Mouse (Mus musculus) left cerebral cortex, adult 2 months (tissue): ENCODE results near the gene Gm40460. TPM values are rescaled to one million over a fixed set of nuclear protein-coding genes. Genes with fewer than 3 reads are reported as not detected.
"Not testable (repeated sequence)": the region's sequence is repeated elsewhere in the genome, so short reads cannot be mapped to it uniquely, and the experiment has no call there.

Experiments
- DNase-seq, 2 experiments: peaks; one replicate each; pipeline ENCODE4 v3.0.0; 2021 to 2022; ENCODE audit warnings: low spot score in 2 of 2, mixed read lengths in 1 of 2; ENCODE audit errors: extremely low spot score in 1 of 2
- H3K27ac ChIP-seq: fragments of 200-600 bp; 2 replicates; pipeline ENCODE4 v1.8.1; 2022
- H3K4me3 ChIP-seq: fragments of 200-600 bp; 2 replicates; pipeline ENCODE4 v1.8.1; 2022
- CTCF ChIP-seq: fragments of 200-600 bp; IDR thresholded peaks from 2 replicates; pipeline ENCODE4 v1.8.1; 2022; ENCODE audit warnings: antibody characterized with exemption, mild to moderate bottlenecking, moderate library complexity
- intact Hi-C: fragments of 180-260 bp; cut with DNase I; formaldehyde crosslinking; loops from one replicate; pipeline ENCODE4 v1.15.1; 2025
- long read RNA-seq, 2 experiments: library from polyadenylated mRNA; stranded (forward); transcript quantifications; one replicate each; pipeline ENCODE4 v2.0.0; 2021; ENCODE audit warnings: borderline mapping rate in 2 of 2
- total RNA-seq, 2 experiments: library from RNA; stranded (reverse); gene quantifications; 2 replicates each; pipeline ENCODE4 v1.2.3; 2021

Gm40460 gene
- not detected for total RNA-seq
- long read RNA-seq, experiment 1: 0 reads
- long read RNA-seq, experiment 2: 0 reads

DNA sequence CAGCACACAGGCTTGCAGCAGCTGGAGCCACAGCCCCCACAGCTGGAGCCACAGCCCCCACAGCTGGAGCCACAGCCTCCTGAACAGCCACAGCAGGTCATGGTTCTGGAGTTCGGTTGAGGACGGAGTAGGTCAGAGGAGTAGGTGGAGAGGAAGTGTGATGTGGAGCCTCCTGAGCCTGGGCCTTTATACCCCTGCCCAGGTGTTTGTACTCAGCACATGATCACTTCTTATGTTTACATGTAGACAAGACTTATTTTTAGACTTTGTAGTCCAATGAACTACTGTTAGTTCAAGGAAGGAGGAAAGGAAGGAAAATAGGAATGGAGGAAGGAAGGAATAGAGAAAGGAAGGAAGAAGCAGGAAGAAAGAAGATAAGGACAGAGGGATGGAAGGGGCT, at the start of gene Gm40460:
Gm40460 (minus strand) TSS at position 101 of the 400 bp plus-strand sequence.
- H3K27ac ChIP-seq: no peak within 1 kb of the TSS
- no peak for TF ChIP-seq CTCF
- intact Hi-C loops: no loop called here
- DNase-seq: no peak
- H3K4me3 ChIP-seq: no peak within 1 kb of the TSS

DNA sequence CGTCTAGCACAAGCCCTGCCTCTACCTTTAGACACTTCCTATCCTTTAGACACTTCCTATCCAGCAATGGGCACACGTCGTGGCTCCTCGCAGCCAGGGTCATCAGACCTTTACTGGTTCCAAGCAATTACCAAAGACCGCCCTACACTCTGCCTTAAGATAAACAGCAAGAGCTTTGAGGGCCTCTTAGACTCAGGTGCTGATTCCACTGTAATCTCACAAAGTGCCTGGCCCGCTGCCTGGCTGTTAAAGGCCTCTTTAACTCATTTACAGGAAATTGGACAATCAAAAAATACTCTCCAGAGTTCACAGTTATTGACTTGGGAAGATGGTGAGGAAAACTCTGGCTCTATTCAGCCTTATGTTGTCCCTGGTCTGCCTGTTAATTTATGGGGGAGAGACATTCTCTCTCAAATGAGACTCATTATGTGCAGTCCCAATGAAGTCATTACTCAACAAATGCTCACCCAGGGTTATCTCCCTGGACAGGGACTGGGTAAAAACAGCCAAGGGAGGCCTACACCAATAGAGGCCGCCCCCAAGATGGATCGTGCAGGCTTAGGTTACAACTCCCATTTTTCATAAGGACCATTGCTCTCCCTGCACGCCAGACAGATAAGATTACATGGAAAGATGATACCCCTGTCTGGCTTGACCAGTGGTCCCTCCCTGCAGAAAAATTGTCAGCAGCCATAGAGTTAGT, 45.2 kb upstream of the Gm40460 start:
- intact Hi-C loops, DNase-seq, H3K4me3 ChIP-seq, H3K27ac ChIP-seq: not testable (repeated sequence)

DNA sequence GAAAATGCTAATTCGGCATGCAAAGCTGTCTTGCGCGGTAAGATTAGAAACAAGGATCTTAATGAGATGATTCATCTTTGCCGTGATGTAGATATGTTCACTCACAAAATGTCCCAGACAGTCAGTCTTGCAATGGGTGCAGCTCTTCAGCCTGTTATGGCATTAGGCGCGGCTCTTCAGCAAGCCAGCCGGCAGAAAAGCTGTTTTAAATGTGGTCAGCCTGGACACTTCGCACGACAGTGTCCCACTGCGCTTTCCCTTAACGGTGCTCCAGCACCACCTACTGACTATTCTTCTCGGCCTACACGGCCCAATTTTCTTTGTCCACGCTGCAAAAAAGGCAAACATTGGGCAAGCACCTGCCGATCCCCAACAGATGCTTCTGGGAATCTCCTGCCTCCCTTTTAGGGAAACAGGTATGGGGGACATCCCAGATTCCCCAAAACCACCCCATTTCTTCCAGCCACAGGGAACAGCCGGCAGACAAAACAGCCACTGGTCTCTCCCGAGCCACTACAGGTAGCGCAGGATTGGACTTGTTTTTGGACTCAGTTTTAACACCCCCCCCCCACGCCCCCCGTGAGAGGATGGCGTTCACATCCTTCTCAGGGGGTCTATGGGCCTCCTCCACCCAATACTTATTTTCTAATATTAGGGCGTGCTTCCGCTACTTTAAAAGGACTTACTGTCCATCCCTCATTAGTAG, 44.4 kb upstream of the Gm40460 start:
- intact Hi-C loops: no loop called here
- TF ChIP-seq CTCF: peak; percentile 25
- H3K4me3 ChIP-seq: peak overlapping the region; percentile 62
- no peak overlapping the region for H3K27ac ChIP-seq
- DNase-seq: peak; percentile 11 to 18

DNA sequence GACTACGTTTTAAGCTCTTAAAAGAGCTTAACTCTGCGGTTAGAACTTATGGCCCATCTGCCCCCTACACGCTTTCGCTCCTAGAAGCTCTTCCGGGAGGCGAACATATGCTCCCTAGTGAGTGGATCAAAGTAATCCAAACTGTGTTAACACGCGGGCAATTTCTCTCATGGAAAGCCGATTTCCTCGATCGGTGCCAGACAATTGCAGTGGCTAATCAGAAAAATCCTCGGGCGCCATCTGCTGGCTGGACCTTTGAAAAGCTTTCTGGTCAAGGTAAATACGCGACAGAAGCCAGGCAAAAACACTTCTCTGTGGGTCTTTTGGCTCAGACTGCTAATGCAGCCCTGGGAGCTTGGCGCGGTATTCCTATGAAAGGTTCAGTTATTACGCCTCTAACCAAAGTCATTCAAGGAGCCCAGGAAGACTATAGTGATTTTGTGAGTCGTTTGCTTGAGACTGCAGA, 43.8 kb upstream of the Gm40460 start:
- intact Hi-C loops: no loop called here
- Histone ChIP-seq H3K27ac (no peak overlapping the region; the same call in 1 of the 2 replicates), H3K4me3 (peak overlapping the region; percentile 62)
- peak; percentile 75 for TF ChIP-seq CTCF
- DNase-seq: peak; percentile 85 to 91

DNA sequence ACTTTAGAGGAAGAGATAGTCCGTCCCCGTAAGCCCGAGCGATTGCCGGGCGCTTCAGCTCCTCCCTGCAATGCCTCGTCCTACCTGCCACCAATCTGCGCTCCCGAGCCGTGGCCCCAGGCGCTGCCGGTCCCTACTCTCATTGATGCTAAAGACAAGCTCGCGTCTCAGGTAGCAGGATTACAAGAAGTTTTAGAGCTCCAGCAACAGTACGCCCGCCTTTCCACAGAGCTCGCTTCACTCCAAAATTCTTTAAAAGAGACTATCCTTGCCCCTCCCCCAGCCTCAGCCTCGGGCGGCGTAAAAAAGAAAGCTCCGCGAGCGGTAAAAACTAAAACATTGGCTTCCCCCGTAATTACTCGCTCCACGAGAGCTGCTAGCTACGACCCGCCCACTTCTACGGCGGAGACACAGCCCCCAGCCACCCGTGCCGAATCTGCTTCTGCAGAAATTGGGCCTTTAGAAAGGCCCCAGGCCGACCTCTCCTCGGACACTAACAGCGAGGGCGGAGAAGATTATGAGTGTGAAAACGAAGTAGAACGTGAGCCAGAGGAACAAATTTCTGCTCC, 43.2 kb upstream of the Gm40460 start:
- H3K27ac ChIP-seq: no peak overlapping the region; the same call in 1 of the 2 replicates
- intact Hi-C loops: no loop called here

DNA sequence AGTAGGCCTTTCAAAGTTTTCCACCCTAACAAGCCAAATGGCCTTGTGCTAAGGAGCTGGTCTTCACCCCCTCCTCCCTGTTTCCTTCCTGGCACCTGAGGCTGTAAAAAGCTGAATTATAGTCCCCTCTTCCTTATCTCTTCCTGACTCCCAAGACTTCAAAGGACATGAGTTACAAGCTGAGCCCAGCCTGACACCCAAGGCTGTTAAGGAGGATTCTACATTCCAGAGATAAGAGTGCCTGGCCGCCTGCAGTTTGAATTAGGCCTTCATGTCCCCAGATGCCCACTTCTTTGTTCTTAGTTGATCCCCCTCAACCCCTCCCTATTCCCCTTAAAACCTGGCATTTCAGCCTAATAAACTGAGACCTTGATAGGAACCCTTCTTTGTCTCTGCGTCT, 42.0 kb upstream of the Gm40460 start:
- H3K4me3 ChIP-seq, intact Hi-C loops, DNase-seq, H3K27ac ChIP-seq: not testable (repeated sequence)

More for the DNA sequence above, 43.2 kb upstream of the Gm40460 start:
- TF ChIP-seq CTCF: peak; percentile 41
- H3K4me3 ChIP-seq: peak overlapping the region; percentile 62
- DNase-seq: peak; percentile 19 to 26

DNA sequence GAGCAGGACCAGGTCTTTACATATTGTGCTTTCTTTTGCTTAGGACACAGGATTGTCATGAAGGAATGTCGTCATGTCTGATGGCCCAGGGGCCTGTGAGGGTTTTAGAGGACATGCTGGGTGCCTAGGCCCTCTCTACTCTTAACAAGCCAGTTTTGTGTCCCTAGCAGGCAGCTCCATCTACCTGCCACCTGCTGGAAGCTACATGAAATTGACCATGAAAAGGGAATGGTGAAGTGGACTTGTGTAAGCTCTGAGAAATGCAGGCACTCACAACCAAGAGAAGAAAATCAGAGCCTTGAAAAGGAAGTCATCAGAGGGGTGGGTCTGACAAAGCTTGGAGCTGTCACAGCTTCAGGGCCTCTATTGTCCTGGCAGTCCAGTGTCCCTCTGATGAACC, 38.4 kb upstream of the Gm40460 start:
- DNase-seq, H3K4me3 ChIP-seq, H3K27ac ChIP-seq: not testable (repeated sequence)
- TF ChIP-seq CTCF: peak; percentile 27
- intact Hi-C loops: loop anchor here (1.0 kb wide), 1 partner anchor 8 kb away; no protein-coding TSS in a partner anchor

DNA sequence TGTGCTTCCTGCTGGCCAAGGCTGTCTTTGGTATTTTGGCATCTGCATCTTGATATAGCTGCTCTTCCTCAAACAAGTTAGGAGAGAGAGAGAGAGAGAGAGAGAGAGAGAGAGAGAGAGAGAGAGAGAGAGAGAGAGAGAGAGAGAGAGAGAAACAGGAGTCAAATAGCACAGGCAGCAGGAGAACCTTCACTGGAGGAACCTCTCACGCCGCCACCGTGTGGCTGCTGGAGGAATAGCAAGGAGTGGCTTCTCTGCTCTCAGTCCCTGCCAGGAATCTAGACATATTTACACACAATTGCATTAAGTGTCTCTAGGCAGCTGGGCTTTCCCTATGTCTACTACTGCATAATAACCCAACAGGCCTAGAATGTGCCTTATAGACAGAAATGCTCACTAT, 37.3 kb upstream of the Gm40460 start:
- intact Hi-C loops: not testable (repeated sequence)

DNA sequence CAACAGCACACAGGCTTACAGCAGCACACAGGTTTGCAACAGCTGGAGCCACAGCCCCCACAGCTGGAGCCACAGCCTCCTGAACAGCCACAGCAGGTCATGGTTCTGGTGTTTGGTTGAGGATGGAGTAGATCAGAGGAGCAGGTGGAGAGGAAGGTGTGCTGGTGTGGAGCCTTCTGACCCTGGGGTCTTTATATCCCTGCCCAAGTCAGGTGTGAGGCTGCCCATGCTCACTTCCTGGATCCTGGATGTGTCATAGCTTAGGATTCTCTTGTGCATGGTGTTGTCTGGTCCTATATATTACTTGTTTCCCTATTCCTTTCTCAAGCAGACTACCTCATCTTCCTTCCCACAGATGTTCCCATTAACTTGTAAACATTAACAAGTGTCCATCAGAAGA, 33.4 kb upstream of the Gm40460 start, which contains the start of gene Gm4559:
Gm4559 (minus strand) TSS at position 101 of the 400 bp plus-strand sequence.
- H3K27ac ChIP-seq, H3K4me3 ChIP-seq, DNase-seq, intact Hi-C loops: not testable (repeated sequence)

More for the DNA sequence above, 37.3 kb upstream of the Gm40460 start:
- H3K4me3 ChIP-seq, H3K27ac ChIP-seq: not testable (repeated sequence)
- TF ChIP-seq CTCF: peak; percentile 59
- DNase-seq: peak; percentile 54 to 71

DNA sequence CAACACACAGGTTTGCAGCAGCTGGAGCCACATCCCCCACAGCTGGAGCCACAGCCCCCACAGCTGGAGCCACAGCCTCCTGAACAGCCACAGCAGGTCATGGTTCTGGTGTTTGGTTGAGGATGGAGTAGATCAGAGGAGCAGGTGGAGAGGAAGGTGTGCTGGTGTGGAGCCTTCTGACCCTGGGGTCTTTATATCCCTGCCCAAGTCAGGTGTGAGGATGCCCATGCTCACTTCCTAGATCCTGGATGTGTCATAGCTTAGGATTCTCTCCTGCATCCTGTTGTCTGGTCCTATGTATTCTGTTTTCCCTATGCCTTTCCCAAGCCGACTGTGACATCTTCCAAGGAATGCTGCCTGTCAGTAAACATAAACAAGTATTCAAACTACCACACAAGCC, 17.4 kb upstream of the Gm40460 start, which contains the start of gene Gm2431:
Gm2431 (minus strand) TSS at position 101 of the 400 bp plus-strand sequence.
- intact Hi-C loops, H3K27ac ChIP-seq: not testable (repeated sequence)

DNA sequence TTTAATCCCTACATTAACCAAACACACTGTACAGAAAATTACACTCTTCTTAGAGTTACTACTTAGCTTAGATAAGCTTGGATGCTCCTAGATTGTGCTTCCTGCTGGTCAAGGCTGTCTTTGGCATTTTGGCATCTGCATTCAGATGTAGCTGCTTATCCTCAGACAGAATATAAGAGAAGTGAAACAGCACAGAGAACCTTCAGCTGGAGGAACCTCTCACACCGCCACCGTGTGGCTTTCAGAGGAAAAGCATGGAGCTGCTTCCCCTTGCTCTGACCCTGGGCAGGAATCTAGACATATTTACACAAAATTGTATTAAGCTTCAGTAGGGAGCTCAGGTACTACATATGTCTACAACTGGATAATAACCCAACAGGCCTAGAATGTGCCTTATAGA, 14.6 kb upstream of the Gm40460 start:
- H3K27ac ChIP-seq: no peak overlapping the region
- peak; percentile 26 to 28 for DNase-seq
- TF ChIP-seq CTCF: peak; percentile 77
- H3K4me3 ChIP-seq: no peak overlapping the region
- intact Hi-C loops: no loop called here

More for the DNA sequence above, 17.4 kb upstream of the Gm40460 start, which contains the start of gene Gm2431:
- H3K4me3 ChIP-seq, DNase-seq: not testable (repeated sequence)

DNA sequence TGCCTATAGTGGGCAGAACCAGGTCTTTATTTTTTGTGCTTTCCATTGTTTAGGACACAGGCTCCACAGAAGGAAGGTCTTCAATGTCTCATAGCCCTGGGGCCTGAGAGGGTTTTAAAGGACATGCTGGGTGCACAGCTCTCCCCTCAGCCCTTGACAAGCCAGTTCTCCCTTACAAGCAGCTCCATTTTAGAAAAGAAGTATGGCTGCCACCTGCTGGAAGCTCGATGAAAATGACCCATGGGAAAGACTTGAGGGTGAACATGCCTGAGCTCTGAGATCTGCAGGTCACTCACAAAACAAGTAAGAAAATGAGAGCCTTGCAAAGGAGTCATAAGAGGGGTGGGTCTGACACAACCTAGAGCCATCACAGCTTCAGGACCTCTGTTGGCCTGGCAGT, 8.9 kb upstream of the Gm40460 start:
- H3K4me3 ChIP-seq: no peak overlapping the region
- no peak overlapping the region for H3K27ac ChIP-seq
- peak; percentile 21 to 33 for DNase-seq
- TF ChIP-seq CTCF: peak; percentile 55
- intact Hi-C loops: loop anchor here (1.0 to 2.0 kb wide), 2 partner anchors 104 to 179 kb away; no protein-coding TSS in a partner anchor
